Mouse (Mus musculus) embryonic facial prominence, embryonic 12.5 days (tissue): ENCODE measurements around the gene Sec14l3. TPM values are rescaled to one million over a fixed set of nuclear protein-coding genes. Genes with fewer than 3 reads are reported as not detected.
"Not testable (repeated sequence)": the region's sequence is repeated elsewhere in the genome, so short reads cannot be mapped to it uniquely, and the experiment has no call there.

ENCODE experiments used
- ATAC-seq: fragments of 200-750 bp; cut with Nextera tagmentation; 2 replicates; pipeline ENCODE4 v1.8.0; 2017; ENCODE audit not compliant: insufficient number of reproducible peaks, insufficient read depth, low FRiP score, low TSS enrichment
- H3K27ac ChIP-seq: fragments of 300-500 bp; sonication (generic); 2 replicates; pipeline ENCODE4 v1.5.1; 2016; ENCODE audit warnings: mild to moderate bottlenecking
- H3K27me3 ChIP-seq: fragments of 300-500 bp; sonication (generic); 2 replicates; pipeline ENCODE4 v1.6.1; 2016; ENCODE audit warnings: mild to moderate bottlenecking, moderate library complexity
- H3K36me3 ChIP-seq: fragments of 300-500 bp; sonication (generic); 2 replicates; pipeline ENCODE4 v1.6.1; 2016; ENCODE audit warnings: mild to moderate bottlenecking
- H3K4me1 ChIP-seq: fragments of 300-500 bp; sonication (generic); 2 replicates; pipeline ENCODE4 v1.6.1; 2016
- H3K4me2 ChIP-seq: fragments of 300-500 bp; sonication (generic); replicated peaks from 2 replicates; pipeline ENCODE4 v1.6.1; 2016; ENCODE audit warnings: mild to moderate bottlenecking, moderate library complexity
- H3K4me3 ChIP-seq: fragments of 300-500 bp; sonication (generic); 2 replicates; pipeline ENCODE4 v1.5.1; 2016; ENCODE audit warnings: mild to moderate bottlenecking
- H3K9ac ChIP-seq: fragments of 300-500 bp; sonication (generic); 2 replicates; pipeline ENCODE4 v1.6.1; 2016; ENCODE audit warnings: mild to moderate bottlenecking, moderate library complexity
- H3K9me3 ChIP-seq: fragments of 300-500 bp; sonication (generic); 2 replicates; pipeline ENCODE4 v1.6.1; 2016; ENCODE audit warnings: mild to moderate bottlenecking, moderate library complexity
- WGBS: fragments of 180-500 bp; shearing (Covaris S2); methylation state at CpG from one replicate; pipeline ENCODE4 v1.1.7; 2016; 5-methylcytosine and 5-hydroxymethylcytosine counted together
- polyA plus RNA-seq: library from polyadenylated mRNA; unstranded; fragments of >200 nt; fragmentation: Nextera tagmentation; extraction: Ambion mirVana; gene quantifications from 2 replicates; pipeline ENCODE4 v1.2.1, GENCODE M21; 2016

The Sec14l3 gene
- polyA plus RNA-seq, 1 experiment from 2014 or later: not detected

- 56% methylated on average over 7 of the region's 7 CpGs for WGBS
- Histone ChIP-seq H3K27me3 (no peaks in the 10 kb centered on the region), H3K4me1 (no peaks in the 10 kb centered on the region), H3K36me3 (no peaks in the 10 kb centered on the region), H3K4me2 (no peak overlapping the region), H3K4me3 (no peak overlapping the region), H3K27ac (no peak overlapping the region), H3K9me3 (no peaks in the 10 kb centered on the region), H3K9ac (no peak overlapping the region)
- no peak for ATAC-seq
These were observed 44.0 kb downstream of the Sec14l3 start for GRCm38 (mm10) chr11:4108691-4109090.

- WGBS: 87% methylated on average over 4 of the region's 4 CpGs
- Histone ChIP-seq H3K36me3 (no peaks in the 10 kb centered on the region), H3K9me3 (no peaks in the 10 kb centered on the region), H3K4me2 (no peak overlapping the region), H3K4me3 (no peak overlapping the region), H3K27ac (no peak overlapping the region), H3K4me1 (0 out of 2 replicates have a peak, but pooled peaks cover 3% of the 10 kb centered on the region), H3K9ac (no peak overlapping the region), H3K27me3 (no peaks in the 10 kb centered on the region)
- no peak for ATAC-seq
These were observed 47.4 kb downstream of the Sec14l3 start for GRCm38 (mm10) chr11:4112033-4112432.

- H3K4me1 ChIP-seq: peaks cover 9% of the 10 kb centered on the region; the same call in 1 of the 2 replicates
- H3K9ac ChIP-seq: no peak overlapping the region
- H3K36me3 ChIP-seq: no peaks in the 10 kb centered on the region
- no peak for ATAC-seq
- H3K9me3 ChIP-seq: no peaks in the 10 kb centered on the region
- peaks cover 6% of the 10 kb centered on the region for H3K27me3 ChIP-seq
- H3K27ac ChIP-seq: no peak overlapping the region
- H3K4me2 ChIP-seq: no peak overlapping the region
- H3K4me3 ChIP-seq: no peak overlapping the region
- WGBS: 82% methylated on average over 6 of the region's 6 CpGs
These were observed 48.2 kb downstream of the Sec14l3 start for GRCm38 (mm10) chr11:4112861-4113260.

- peaks cover 7% of the 10 kb centered on the region for H3K27me3 ChIP-seq
These were observed 48.9 kb downstream of the Sec14l3 start for GRCm38 (mm10) chr11:4113496-4113895.

GRCm38 (mm10) chr11:4113970-4114369 is 49.3 kb downstream of the Sec14l3 start:
- Histone ChIP-seq H3K9ac (no peak overlapping the region), H3K27ac (no peak overlapping the region), H3K4me3 (no peak overlapping the region), H3K4me2 (no peak overlapping the region), H3K4me1 (peaks cover 17% of the 10 kb centered on the region; the same call in 1 of the 2 replicates), H3K9me3 (no peaks in the 10 kb centered on the region), H3K27me3 (peaks cover 7% of the 10 kb centered on the region), H3K36me3 (no peaks in the 10 kb centered on the region)
- 79% methylated on average over 6 of the region's 6 CpGs for WGBS
- no peak for ATAC-seq

More at GRCm38 (mm10) chr11:4113496-4113895, 48.9 kb downstream of the Sec14l3 start:
- 83% methylated on average over 4 of the region's 4 CpGs for WGBS
- H3K9me3 ChIP-seq: no peaks in the 10 kb centered on the region
- no peak for ATAC-seq
- H3K9ac ChIP-seq: no peak overlapping the region
- no peak overlapping the region for H3K4me3 ChIP-seq
- H3K27ac ChIP-seq: no peak overlapping the region
- H3K36me3 ChIP-seq: no peaks in the 10 kb centered on the region
- H3K4me2 ChIP-seq: no peak overlapping the region
- peaks cover 13% of the 10 kb centered on the region; the same call in 1 of the 2 replicates for H3K4me1 ChIP-seq

GRCm38 (mm10) chr11:4114541-4114940 is 49.9 kb downstream of the Sec14l3 start:
- not testable (repeated sequence) for H3K9ac ChIP-seq, ATAC-seq, H3K4me2 ChIP-seq, H3K36me3 ChIP-seq, H3K27ac ChIP-seq, H3K4me3 ChIP-seq, H3K9me3 ChIP-seq
- Histone ChIP-seq H3K27me3 (peaks cover 10% of the 10 kb centered on the region), H3K4me1 (peaks cover 17% of the 10 kb centered on the region; the same call in 1 of the 2 replicates)
- WGBS: 81% methylated on average over 6 of the region's 6 CpGs

- WGBS: 87% methylated on average over 4 of the region's 4 CpGs
- ATAC-seq: no peak
- Histone ChIP-seq H3K4me1 (peaks cover 17% of the 10 kb centered on the region; the same call in 1 of the 2 replicates), H3K9ac (no peak overlapping the region), H3K27ac (no peak overlapping the region), H3K4me2 (no peak overlapping the region), H3K36me3 (no peaks in the 10 kb centered on the region), H3K9me3 (no peaks in the 10 kb centered on the region), H3K4me3 (no peak overlapping the region), H3K27me3 (peaks cover 13% of the 10 kb centered on the region)
These were observed 50.8 kb downstream of the Sec14l3 start for GRCm38 (mm10) chr11:4115407-4115806.

- H3K27me3 ChIP-seq: peaks cover 13% of the 10 kb centered on the region
- no peak overlapping the region for H3K4me3 ChIP-seq
- H3K9me3 ChIP-seq: no peaks in the 10 kb centered on the region
- peaks cover 17% of the 10 kb centered on the region; the same call in 1 of the 2 replicates for H3K4me1 ChIP-seq
- H3K4me2 ChIP-seq: no peak overlapping the region
- H3K9ac ChIP-seq: no peak overlapping the region
- 59% methylated on average over 11 of the region's 11 CpGs for WGBS
- ATAC-seq: no peak
- H3K36me3 ChIP-seq: no peaks in the 10 kb centered on the region
- H3K27ac ChIP-seq: no peak overlapping the region
These were observed 52.0 kb downstream of the Sec14l3 start for GRCm38 (mm10) chr11:4116458-4117141.

- H3K9ac ChIP-seq: peak overlapping the region; percentile 62
- H3K36me3 ChIP-seq: no peaks in the 10 kb centered on the region
- H3K27me3 ChIP-seq: peaks cover 13% of the 10 kb centered on the region
- 30% methylated on average over 3 of the region's 3 CpGs for WGBS
- no peaks in the 10 kb centered on the region for H3K9me3 ChIP-seq
- peak overlapping the region; percentile 85 for H3K4me2 ChIP-seq
- ATAC-seq: no peak
- H3K27ac ChIP-seq: no peak overlapping the region
- H3K4me3 ChIP-seq: peak overlapping the region; percentile 53
- H3K4me1 ChIP-seq: peaks cover 17% of the 10 kb centered on the region; the same call in 1 of the 2 replicates
These were observed 52.9 kb downstream of the Sec14l3 start for GRCm38 (mm10) chr11:4117372-4118071.

- Histone ChIP-seq H3K36me3 (no peaks in the 10 kb centered on the region), H3K27ac (no peak overlapping the region), H3K4me3 (peak overlapping the region; percentile 53), H3K4me2 (peak overlapping the region; percentile 85), H3K9ac (peak overlapping the region; percentile 62), H3K9me3 (no peaks in the 10 kb centered on the region), H3K27me3 (peaks cover 13% of the 10 kb centered on the region), H3K4me1 (peaks cover 17% of the 10 kb centered on the region; the same call in 1 of the 2 replicates)
- WGBS: 4% methylated on average over 41 of the region's 41 CpGs
- 0 out of 2 replicates have a peak, but pooled peaks have one; percentile 39 for ATAC-seq
These were observed 53.7 kb downstream of the Sec14l3 start for GRCm38 (mm10) chr11:4118081-4118921.

GRCm38 (mm10) chr11:4119635-4120034 is 55.0 kb downstream of the Sec14l3 start:
- H3K27me3 ChIP-seq: peaks cover 13% of the 10 kb centered on the region
- no peak overlapping the region for H3K27ac ChIP-seq
- no peak overlapping the region for H3K4me3 ChIP-seq
- no peak overlapping the region for H3K4me2 ChIP-seq
- no peaks in the 10 kb centered on the region for H3K36me3 ChIP-seq
- 86% methylated on average over 5 of the region's 5 CpGs for WGBS
- ATAC-seq: no peak
- H3K4me1 ChIP-seq: peaks cover 17% of the 10 kb centered on the region; the same call in 1 of the 2 replicates
- no peak overlapping the region for H3K9ac ChIP-seq
- H3K9me3 ChIP-seq: 0 out of 2 replicates have a peak, but pooled peaks cover 2% of the 10 kb centered on the region
